Mouse (Mus musculus) lung, embryonic 15.5 days (tissue): ENCODE results near the gene Olfr196. TPM values are rescaled to one million over a fixed set of nuclear protein-coding genes. Genes with fewer than 3 reads are reported as not detected.
"Not testable (repeated sequence)": the region's sequence is repeated elsewhere in the genome, so short reads cannot be mapped to it uniquely, and the experiment has no call there.

Experiments used
- ATAC-seq: fragments of 200-750 bp; cut with Nextera tagmentation; 2 replicates; pipeline ENCODE4 v1.8.0; 2017; ENCODE audit warnings: moderate number of reproducible peaks, borderline replicate concordance; ENCODE audit not compliant: low FRiP score, low TSS enrichment; ENCODE audit errors: extremely low read depth
- H3K27ac ChIP-seq: fragments of 300-500 bp; sonication (generic); 2 replicates; pipeline ENCODE4 v1.5.1; 2015; ENCODE audit warnings: moderate library complexity, mild to moderate bottlenecking, inconsistent platforms
- H3K27me3 ChIP-seq: fragments of 300-500 bp; sonication (generic); 2 replicates; pipeline ENCODE4 v1.6.1; 2015; ENCODE audit warnings: inconsistent platforms
- H3K36me3 ChIP-seq: fragments of 300-500 bp; sonication (generic); 2 replicates; pipeline ENCODE4 v1.6.1; 2015; ENCODE audit warnings: inconsistent platforms
- H3K4me1 ChIP-seq: fragments of 300-500 bp; sonication (generic); 2 replicates; pipeline ENCODE4 v1.6.1; 2015; ENCODE audit warnings: inconsistent platforms
- H3K4me2 ChIP-seq: fragments of 300-500 bp; sonication (generic); 2 replicates; pipeline ENCODE4 v1.6.1; 2015; ENCODE audit warnings: inconsistent platforms, mild to moderate bottlenecking, moderate library complexity
- H3K4me3 ChIP-seq: fragments of 300-500 bp; sonication (generic); 2 replicates; pipeline ENCODE4 v1.5.1; 2015; ENCODE audit warnings: mild to moderate bottlenecking, inconsistent platforms
- H3K9ac ChIP-seq: fragments of 300-500 bp; sonication (generic); 2 replicates; pipeline ENCODE4 v1.6.1; 2015; ENCODE audit warnings: inconsistent platforms
- H3K9me3 ChIP-seq: fragments of 300-500 bp; sonication (generic); 2 replicates; pipeline ENCODE4 v1.6.1; 2016; ENCODE audit warnings: inconsistent platforms
- WGBS: fragments of 180-500 bp; shearing (Covaris S2); methylation state at CpG from one replicate; pipeline ENCODE4 v1.1.7; 2015; 5-methylcytosine and 5-hydroxymethylcytosine counted together
- polyA plus RNA-seq: library from polyadenylated mRNA; unstranded; fragments of >200 nt; fragmentation: Nextera tagmentation; extraction: Ambion mirVana; gene quantifications from 2 replicates; pipeline ENCODE4 v1.2.1, GENCODE M21; 2015

Gene Olfr196
- not detected in 2 replicates for polyA plus RNA-seq

DNA sequence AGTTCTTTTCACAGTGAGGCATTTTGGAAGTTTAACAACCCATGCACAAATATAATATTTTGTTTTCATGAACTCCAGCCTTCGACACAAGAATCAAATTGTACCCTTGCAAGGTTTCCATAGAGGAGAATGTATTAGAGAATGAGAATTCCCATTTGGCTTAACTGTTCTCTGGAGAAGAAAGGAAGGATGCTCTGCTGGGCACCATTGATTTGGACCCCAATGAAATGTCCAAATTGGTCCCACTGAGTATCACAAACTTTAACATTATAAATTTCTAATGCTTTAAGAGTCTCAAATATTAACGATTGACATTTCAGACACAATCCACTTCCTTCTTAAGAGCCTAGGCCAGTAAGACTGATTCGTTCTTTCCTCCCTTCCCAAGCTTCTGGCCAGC lies at the start of gene Olfr196:
Gene Olfr196, minus strand, starts transcription at position 101 of the 400 bp plus-strand sequence.
- no peaks in the 10 kb centered on the region for H3K27me3 ChIP-seq
- H3K36me3 ChIP-seq, result no peaks in the 10 kb centered on the region
- no peak within 1 kb of the TSS for H3K4me3 ChIP-seq
- H3K9ac ChIP-seq, result no peak within 1 kb of the TSS
- no peak within 1 kb of the TSS for H3K4me2 ChIP-seq
- no peak within 1 kb of the TSS for H3K27ac ChIP-seq
- H3K4me1 ChIP-seq, result no peaks in the 10 kb centered on the region
- H3K9me3 ChIP-seq, result no peaks in the 10 kb centered on the region
- WGBS, result 69% methylated on average over 3 of the region's 3 CpGs
- ATAC-seq, result no peak

DNA sequence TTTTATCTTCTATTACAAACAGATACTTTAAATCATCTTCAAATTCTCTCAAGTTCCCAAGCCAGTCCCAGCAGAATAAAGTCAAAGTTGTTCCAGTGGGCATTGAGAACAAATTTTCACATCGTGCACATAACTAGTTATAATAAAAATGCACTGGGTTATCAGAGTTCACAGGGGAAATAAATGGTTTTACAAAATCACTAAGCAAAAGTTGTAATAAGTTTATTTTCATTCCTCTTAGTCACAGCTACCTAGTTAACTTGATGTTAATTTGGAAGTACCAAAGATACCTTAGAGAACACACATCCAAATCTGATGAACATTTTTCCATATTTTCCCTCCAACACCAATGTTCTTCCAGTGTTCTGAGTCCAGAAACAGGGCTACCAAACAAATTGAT lies 49.4 kb upstream of the Olfr196 start, which contains the start of gene Olfr199:
Gene Olfr199, minus strand, starts transcription at position 101 of the 400 bp plus-strand sequence.
- H3K27me3 ChIP-seq, H3K27ac ChIP-seq, H3K4me2 ChIP-seq, H3K4me3 ChIP-seq, H3K9me3 ChIP-seq, H3K36me3 ChIP-seq, ATAC-seq, H3K4me1 ChIP-seq, H3K9ac ChIP-seq: not testable (repeated sequence)
- WGBS, result 71% methylated on average over 1 of the region's 1 CpGs

DNA sequence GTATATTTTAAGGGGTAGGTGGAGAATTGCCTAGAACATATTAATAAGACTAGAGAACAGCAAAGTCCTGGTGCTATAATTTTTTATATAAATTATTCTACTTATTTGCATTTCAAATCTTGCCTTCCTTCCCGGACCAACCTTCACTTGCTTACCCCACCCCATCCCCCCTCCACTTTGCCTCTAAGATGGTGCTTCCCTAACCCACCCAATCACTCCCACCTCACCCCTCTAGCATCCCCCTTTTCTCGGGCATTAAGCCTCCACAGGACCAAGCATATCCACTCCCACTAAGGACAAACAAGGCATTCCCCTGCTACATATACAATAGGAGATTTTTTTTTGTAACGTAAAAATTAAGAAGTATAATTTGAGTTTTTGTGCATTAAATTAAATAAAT lies 47.6 kb upstream of the Olfr196 start:
- not testable (repeated sequence) for H3K4me1 ChIP-seq, H3K36me3 ChIP-seq, ATAC-seq, H3K4me3 ChIP-seq, H3K4me2 ChIP-seq, H3K9me3 ChIP-seq, H3K27me3 ChIP-seq, H3K27ac ChIP-seq, H3K9ac ChIP-seq
- 69% methylated on average over 3 of the region's 3 CpGs for WGBS

DNA sequence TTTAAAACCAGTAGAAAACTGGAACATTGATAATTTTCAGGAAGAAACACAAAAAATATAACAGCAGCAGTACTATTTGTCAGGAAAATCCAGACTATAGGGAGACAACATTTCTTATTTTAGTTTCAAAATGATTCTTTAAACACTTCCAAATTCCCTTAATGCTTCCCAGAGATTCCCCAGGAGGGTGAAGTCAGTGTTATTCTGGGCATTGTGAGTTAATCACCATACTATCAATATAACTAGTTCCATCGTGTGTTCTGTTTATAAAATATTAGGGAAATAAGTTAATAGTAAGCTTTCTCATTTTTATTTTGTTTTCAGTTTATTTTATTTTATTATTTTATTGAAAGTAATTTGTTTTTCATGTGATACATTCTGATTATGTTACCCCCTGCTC lies 33.2 kb upstream of the Olfr196 start, which contains the start of gene Olfr198:
Gene Olfr198, minus strand, starts transcription at position 101 of the 400 bp plus-strand sequence.
- H3K27me3 ChIP-seq, H3K9ac ChIP-seq, H3K4me1 ChIP-seq, H3K36me3 ChIP-seq, H3K4me2 ChIP-seq, ATAC-seq, H3K4me3 ChIP-seq, H3K27ac ChIP-seq, H3K9me3 ChIP-seq: not testable (repeated sequence)
- 56% methylated on average over 1 of the region's 1 CpGs for WGBS

DNA sequence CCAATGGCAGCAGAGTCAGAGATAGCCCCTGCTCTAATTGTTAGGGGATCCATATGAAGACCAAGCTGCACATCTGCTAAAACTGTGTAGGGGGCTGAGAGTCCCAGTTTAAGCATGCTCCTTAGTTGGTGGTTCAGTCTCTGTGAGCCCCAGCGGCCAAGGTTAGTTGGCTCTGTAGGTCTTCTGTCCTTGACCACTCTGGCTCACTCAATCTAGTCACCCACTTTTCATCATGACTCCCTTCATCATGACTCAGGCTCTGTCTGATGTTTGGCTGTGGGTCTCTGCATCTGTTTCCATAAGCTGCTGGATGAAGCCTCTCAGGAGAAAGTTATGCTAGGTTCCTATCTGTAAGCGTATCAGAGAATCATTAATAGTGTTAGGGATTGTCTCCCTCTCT lies 18.3 kb downstream of the Olfr196 start:
- H3K27ac ChIP-seq, result no peak overlapping the region
- H3K4me3 ChIP-seq, result no peak overlapping the region
- no peak for ATAC-seq
- no peaks in the 10 kb centered on the region for H3K9me3 ChIP-seq
- H3K4me1 ChIP-seq, result no peaks in the 10 kb centered on the region
- no peak overlapping the region for H3K4me2 ChIP-seq
- no peaks in the 10 kb centered on the region for H3K27me3 ChIP-seq
- whole genome bisulfite sequencing, result 80% methylated on average over 2 of the region's 2 CpGs
- no peaks in the 10 kb centered on the region for H3K36me3 ChIP-seq
- H3K9ac ChIP-seq, result no peak overlapping the region

DNA sequence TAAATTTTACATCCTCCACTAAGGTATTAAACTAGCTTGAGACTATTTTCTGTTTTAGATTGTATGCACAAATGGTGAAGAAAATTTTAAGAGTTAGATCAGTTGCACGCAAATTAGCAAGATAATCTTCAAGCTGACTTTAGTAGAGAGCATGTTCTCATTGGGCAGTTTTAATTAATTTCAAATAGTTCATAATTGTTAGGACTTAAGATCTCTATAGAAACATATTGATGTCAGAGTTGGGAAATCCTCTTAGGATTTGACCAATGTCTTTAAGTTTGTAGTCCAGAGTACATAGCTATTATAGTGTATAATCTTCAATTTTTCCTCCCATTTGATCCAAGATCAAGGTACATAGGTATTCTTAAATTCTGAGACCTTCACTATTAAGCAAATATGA lies 23.5 kb downstream of the Olfr196 start, which contains the start of gene Olfr195:
Gene Olfr195, plus strand, starts transcription at position 301 of the 400 bp plus-strand sequence.
- Histone ChIP-seq H3K27me3 (no peaks in the 10 kb centered on the region), H3K9me3 (no peaks in the 10 kb centered on the region), H3K4me2 (no peak within 1 kb of the TSS), H3K4me1 (no peaks in the 10 kb centered on the region), H3K36me3 (no peaks in the 10 kb centered on the region), H3K4me3 (no peak within 1 kb of the TSS), H3K27ac (no peak within 1 kb of the TSS), H3K9ac (no peak within 1 kb of the TSS)
- ATAC-seq, result no peak
- WGBS, result 90% methylated on average over 1 of the region's 1 CpGs

DNA sequence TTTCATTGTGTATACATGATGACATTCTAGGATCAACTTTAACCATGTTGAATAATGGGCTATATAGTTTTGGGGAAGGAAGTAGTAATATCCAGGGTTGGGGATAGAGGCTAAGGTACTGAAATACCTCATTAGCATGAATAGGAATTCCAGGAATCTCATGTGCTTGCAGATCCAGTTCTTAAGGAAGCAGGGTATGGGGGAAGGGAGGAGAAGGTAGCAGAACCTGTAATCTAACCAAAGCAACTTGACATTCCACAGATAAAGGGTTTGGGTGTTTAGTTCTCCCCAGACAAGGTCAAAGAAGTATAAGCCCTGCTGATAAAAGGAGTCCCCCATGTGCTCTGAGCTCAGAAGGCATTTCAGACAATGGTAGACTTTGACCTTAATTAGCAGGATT lies 29.1 kb downstream of the Olfr196 start:
- Histone ChIP-seq H3K27me3 (no peaks in the 10 kb centered on the region), H3K36me3 (no peaks in the 10 kb centered on the region), H3K9me3 (no peaks in the 10 kb centered on the region), H3K4me2 (no peak overlapping the region), H3K4me3 (no peak overlapping the region), H3K27ac (no peak overlapping the region), H3K9ac (no peak overlapping the region), H3K4me1 (no peaks in the 10 kb centered on the region)
- no peak; the same call in 1 of the 2 replicates for ATAC-seq

DNA sequence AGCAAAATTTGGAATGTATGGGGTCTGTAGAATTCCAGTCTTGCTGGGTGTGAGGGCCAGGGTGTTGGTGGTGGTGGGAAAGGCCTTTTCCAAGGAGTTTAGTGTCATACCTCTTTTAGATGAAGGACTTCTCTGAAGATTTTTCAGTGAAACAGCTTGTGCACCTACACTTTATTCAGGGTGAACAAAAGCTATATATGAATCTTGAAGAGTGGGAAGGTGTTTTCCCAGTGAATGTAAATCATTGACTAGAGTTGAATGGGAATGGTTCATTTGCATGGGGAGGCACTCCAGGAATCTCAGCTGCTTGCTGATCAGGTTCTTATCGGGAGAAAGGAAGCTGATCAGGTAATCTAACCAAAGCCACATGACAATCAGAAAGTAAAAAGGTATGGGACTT lies 39.5 kb downstream of the Olfr196 start:
- no peaks in the 10 kb centered on the region for H3K9me3 ChIP-seq
- 55% methylated on average over 1 of the region's 1 CpGs for whole genome bisulfite sequencing
- no peak overlapping the region for H3K9ac ChIP-seq
- H3K4me3 ChIP-seq, result no peak overlapping the region
- no peak for ATAC-seq
- no peaks in the 10 kb centered on the region for H3K36me3 ChIP-seq
- no peak overlapping the region for H3K27ac ChIP-seq
- H3K4me1 ChIP-seq, result no peaks in the 10 kb centered on the region
- H3K27me3 ChIP-seq, result no peaks in the 10 kb centered on the region
- no peak overlapping the region for H3K4me2 ChIP-seq

DNA sequence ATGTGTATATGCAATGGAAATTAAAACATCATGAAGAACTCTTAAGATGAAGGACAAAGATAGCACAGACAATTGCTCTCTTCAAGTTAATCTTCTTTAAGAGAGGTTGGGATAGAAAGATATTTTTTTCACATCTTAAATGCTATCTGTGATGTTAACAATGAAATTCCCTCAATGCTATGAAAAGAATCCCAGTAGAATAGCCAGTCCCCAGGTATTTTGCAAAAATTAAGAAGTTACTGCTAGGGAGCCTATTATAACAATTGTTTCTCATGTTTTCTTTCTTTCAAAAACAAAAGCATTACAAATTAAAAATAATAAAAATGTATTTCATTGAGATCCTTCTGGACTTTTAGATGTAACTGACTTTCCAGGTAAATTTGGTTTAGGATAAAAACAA lies 49.3 kb downstream of the Olfr196 start, which contains the start of gene Olfr194:
Gene Olfr194, minus strand, starts transcription at position 101 of the 400 bp plus-strand sequence.
- ATAC-seq, result no peak
- Histone ChIP-seq H3K9me3 (no peaks in the 10 kb centered on the region), H3K4me2 (no peak within 1 kb of the TSS), H3K4me3 (no peak within 1 kb of the TSS), H3K9ac (no peak within 1 kb of the TSS), H3K27ac (no peak within 1 kb of the TSS), H3K36me3 (no peaks in the 10 kb centered on the region), H3K27me3 (no peaks in the 10 kb centered on the region), H3K4me1 (no peaks in the 10 kb centered on the region)

Other genes with a start within 250 kb of the Olfr196 start
- gene Olfr181, start 241.7 kb downstream of the Olfr196 start, polyA plus RNA-seq, result not detected in 2 replicates
- not detected in 2 replicates for gene Olfr180, start 241.1 kb downstream of the Olfr196 start, polyA plus RNA-seq
- gene Olfr183, start 175.1 kb downstream of the Olfr196 start, polyA plus RNA-seq, result not detected in 2 replicates
- gene Olfr186, start 140.2 kb downstream of the Olfr196 start, polyA plus RNA-seq, result not detected in 2 replicates
- gene Olfr187, start 130.7 kb downstream of the Olfr196 start, polyA plus RNA-seq, result not detected in 2 replicates
- gene Olfr190, start 92.4 kb downstream of the Olfr196 start, polyA plus RNA-seq, result not detected in 2 replicates
- gene Olfr191, start 80.6 kb downstream of the Olfr196 start, polyA plus RNA-seq, result not detected in 2 replicates
- not detected in 2 replicates for gene Olfr193, start 58.6 kb downstream of the Olfr196 start, polyA plus RNA-seq
- gene Olfr194, start 49.4 kb downstream of the Olfr196 start, polyA plus RNA-seq, result not detected in 2 replicates
- gene Olfr195, start 23.4 kb downstream of the Olfr196 start, polyA plus RNA-seq, result not detected in 2 replicates
- not detected in 2 replicates for gene Olfr198, start 33.1 kb upstream of the Olfr196 start, polyA plus RNA-seq
- gene Olfr199, start 49.3 kb upstream of the Olfr196 start, polyA plus RNA-seq, result not detected in 2 replicates
- gene Olfr201, start 102.2 kb upstream of the Olfr196 start, polyA plus RNA-seq, result not detected in 2 replicates
- gene Olfr202, start 116.3 kb upstream of the Olfr196 start, polyA plus RNA-seq, result not detected in 2 replicates
- not detected in 2 replicates for gene Olfr203, start 128.4 kb upstream of the Olfr196 start, polyA plus RNA-seq
- not detected in 2 replicates for gene Olfr204, start 147.8 kb upstream of the Olfr196 start, polyA plus RNA-seq
- not detected in 2 replicates for gene Olfr205, start 160.7 kb upstream of the Olfr196 start, polyA plus RNA-seq
- not detected in 2 replicates for gene Olfr206, start 178.8 kb upstream of the Olfr196 start, polyA plus RNA-seq
- gene Olfr209, start 193.5 kb upstream of the Olfr196 start, polyA plus RNA-seq, result not detected in 2 replicates
- gene Gabrr3, start 236.9 kb upstream of the Olfr196 start, polyA plus RNA-seq, result not detected in 2 replicates